Mouse (Mus musculus) ES-E14 (cell line): ENCODE measurements at regions not wholly inside any gene's neighbourhood (a gene's known extent, or its start where the extent isn't known, plus 50 kb on each side); places are given as distances from the start of the nearest gene placed in this dataset.

ENCODE experiments used
- DNase-seq: peaks from one replicate; pipeline ENCODE4 v3.0.0-alpha.2; 2013; ENCODE audit warnings: low read depth, low spot score
- H3K27ac ChIP-seq: 2 replicates; pipeline ENCODE4 v1.5.1; 2012; ENCODE audit warnings: low read depth, mild to moderate bottlenecking, low read length, moderate library complexity, mixed read lengths; ENCODE audit not compliant: poor library complexity, insufficient read depth, severe bottlenecking
- H3K36me3 ChIP-seq: 2 replicates; pipeline ENCODE4 v1.6.1; 2012; ENCODE audit warnings: mild to moderate bottlenecking, low read length, moderate library complexity, mixed read lengths; ENCODE audit not compliant: control insufficient read depth, poor library complexity, insufficient read depth, severe bottlenecking
- H3K4me1 ChIP-seq, 2 experiments: fragments of 150-350 bp in 1 of 2; sonication (generic) in 1 of 2; 2 replicates each; pipeline ENCODE4 v1.6.1; 2012; ENCODE audit warnings: low read length in 2 of 2, mild to moderate bottlenecking in 1 of 2, mixed read lengths in 1 of 2; ENCODE audit not compliant: control insufficient read depth in 2 of 2, insufficient read depth in 2 of 2, poor library complexity in 1 of 2
- H3K4me3 ChIP-seq, 2 experiments: fragments of 150-350 bp in 1 of 2; sonication (generic) in 1 of 2; 2 replicates each; pipeline ENCODE4 v1.5.1; 2012; ENCODE audit warnings: low read length in 2 of 2, low read depth in 1 of 2, mild to moderate bottlenecking in 1 of 2, mixed read lengths in 1 of 2; ENCODE audit not compliant: insufficient read depth in 1 of 2, poor library complexity in 1 of 2, severe bottlenecking in 1 of 2
- H3K9ac ChIP-seq: 2 replicates; pipeline ENCODE4 v1.6.1; 2012; ENCODE audit warnings: low read depth, mild to moderate bottlenecking, low read length, mixed read lengths; ENCODE audit not compliant: poor library complexity, insufficient read depth, severe bottlenecking
- H3K9me3 ChIP-seq: fragments of 150-350 bp; sonication (generic); 2 replicates; pipeline ENCODE4 v1.6.1; 2012; ENCODE audit warnings: low read depth, mild to moderate bottlenecking, low read length; ENCODE audit not compliant: control insufficient read depth, insufficient read depth
- CHD2 ChIP-seq: IDR thresholded peaks from 2 replicates; pipeline ENCODE4 v1.6.1; 2014; ENCODE audit warnings: mild to moderate bottlenecking, low read depth, low read length, inconsistent platforms
- HCFC1 ChIP-seq: IDR thresholded peaks from 2 replicates; pipeline ENCODE4 v1.6.1; 2012; ENCODE audit warnings: low read length, inconsistent platforms, borderline replicate concordance; ENCODE audit not compliant: insufficient read depth
- MAFK ChIP-seq: IDR thresholded peaks from 2 replicates; pipeline ENCODE4 v1.6.1; 2014; ENCODE audit warnings: mild to moderate bottlenecking, low read depth, low read length, inconsistent platforms; ENCODE audit not compliant: insufficient read depth
- ZC3H11A ChIP-seq: IDR thresholded peaks from 2 replicates; pipeline ENCODE4 v1.6.1; 2012; ENCODE audit warnings: low read depth, mild to moderate bottlenecking, inconsistent platforms, low read length, borderline replicate concordance
- ZNF384 ChIP-seq: IDR thresholded peaks from 2 replicates; pipeline ENCODE4 v1.6.1; 2012; ENCODE audit warnings: low read depth, low read length, inconsistent platforms
- in situ Hi-C, 2 experiments: fragments of 600-800 bp; cut with MboI; formaldehyde crosslinking; loops; one replicate each; pipeline ENCODE4 v1.15.1; 2025; ENCODE audit warnings: low sequenced_read_pairs in 2 of 2, inconsistent platforms in 1 of 2; ENCODE audit not compliant: unreplicated experiment in 2 of 2

DNA sequence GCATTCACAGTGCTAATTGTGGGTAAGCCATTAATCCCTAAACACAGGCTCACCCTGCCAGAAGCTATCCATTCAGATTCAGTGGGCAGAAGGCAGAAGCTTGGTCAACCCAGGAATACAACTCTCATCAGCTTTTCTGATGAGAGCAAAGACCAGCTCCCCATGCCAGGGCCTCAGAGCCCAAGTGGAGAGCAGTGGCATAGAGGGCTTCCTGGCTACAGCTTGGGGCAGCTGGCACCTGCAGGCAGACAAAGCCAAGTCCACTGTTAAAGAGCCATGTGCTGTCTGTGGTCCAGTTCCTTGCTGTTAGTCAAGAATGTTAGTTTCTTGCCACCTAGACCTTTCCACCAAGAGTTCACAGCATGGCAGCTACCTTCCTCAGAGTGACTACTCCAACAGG lies 225.0 kb downstream of the Tox3 start:
- in situ Hi-C loops: no loop called here
- no peaks in the 10 kb centered on the region for H3K9me3 ChIP-seq
- TF ChIP-seq HCFC1: no peak
- no peak for TF ChIP-seq CHD2
- TF ChIP-seq ZC3H11A: no peak
- no peak for TF ChIP-seq ZNF384
- no peak for TF ChIP-seq MAFK
- DNase-seq: no peak
- H3K27ac ChIP-seq: no peak overlapping the region
- no peaks in the 10 kb centered on the region for H3K36me3 ChIP-seq
- H3K4me3 ChIP-seq: no peak overlapping the region
- H3K4me1 ChIP-seq: no peaks in the 10 kb centered on the region
- no peak overlapping the region for H3K9ac ChIP-seq

- Histone ChIP-seq H3K36me3 (no peaks in the 10 kb centered on the region), H3K4me1 (no peaks in the 10 kb centered on the region), H3K9ac (no peak overlapping the region), H3K9me3 (no peaks in the 10 kb centered on the region), H3K27ac (no peak overlapping the region), H3K4me3 (no peak overlapping the region)
- in situ Hi-C loops: no loop called here
- TF ChIP-seq ZC3H11A (no peak), CHD2 (no peak), HCFC1 (no peak), MAFK (no peak), ZNF384 (no peak)
- no peak for DNase-seq
Observed at GRCm38 (mm10) chr8:90121935-90122334, 226.2 kb downstream of the Tox3 start.

DNA sequence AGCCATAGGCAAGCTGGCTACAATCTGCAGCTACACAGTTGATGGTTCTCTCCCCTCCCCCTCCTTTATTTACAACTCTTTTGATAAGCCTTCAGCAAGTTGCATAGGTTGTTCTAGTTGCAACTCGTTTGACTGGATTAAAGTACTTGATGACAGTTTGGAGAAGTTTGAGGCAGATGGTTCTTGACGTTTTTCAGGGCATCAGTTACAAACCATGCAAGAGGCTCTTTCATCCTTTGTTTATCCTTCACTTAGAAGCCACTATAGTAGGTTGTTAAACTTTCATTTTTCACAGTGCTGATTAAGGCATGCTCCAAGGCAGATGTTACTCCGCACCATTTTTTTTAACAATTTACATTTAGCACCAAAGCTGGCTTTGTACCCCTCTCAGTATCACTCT lies 227.1 kb downstream of the Tox3 start:
- H3K27ac ChIP-seq: no peak overlapping the region
- in situ Hi-C loops: no loop called here
- no peak for DNase-seq
- no peaks in the 10 kb centered on the region for H3K9me3 ChIP-seq
- H3K4me3 ChIP-seq: no peak overlapping the region
- no peak overlapping the region for H3K9ac ChIP-seq
- TF ChIP-seq MAFK (no peak), CHD2 (no peak), ZC3H11A (no peak), HCFC1 (no peak), ZNF384 (no peak)
- H3K4me1 ChIP-seq: no peaks in the 10 kb centered on the region
- no peaks in the 10 kb centered on the region for H3K36me3 ChIP-seq

- no peaks in the 10 kb centered on the region for H3K9me3 ChIP-seq
- no peaks in the 10 kb centered on the region for H3K36me3 ChIP-seq
- H3K4me1 ChIP-seq: no peaks in the 10 kb centered on the region
- H3K9ac ChIP-seq: no peak overlapping the region
- H3K27ac ChIP-seq: no peak overlapping the region
- no peak for TF ChIP-seq CHD2
- no peak for TF ChIP-seq HCFC1
- TF ChIP-seq ZC3H11A: no peak
- no peak for TF ChIP-seq MAFK
- TF ChIP-seq ZNF384: no peak
- H3K4me3 ChIP-seq: no peak overlapping the region
- in situ Hi-C loops: no loop called here
- DNase-seq: no peak
Observed at GRCm38 (mm10) chr8:90115436-90115835, 232.7 kb downstream of the Tox3 start.

- Histone ChIP-seq H3K27ac (no peak overlapping the region), H3K9me3 (no peaks in the 10 kb centered on the region), H3K9ac (no peak overlapping the region), H3K36me3 (no peaks in the 10 kb centered on the region), H3K4me1 (no peaks in the 10 kb centered on the region), H3K4me3 (no peak overlapping the region)
- in situ Hi-C loops: no loop called here
- TF ChIP-seq ZC3H11A: no peak
- TF ChIP-seq HCFC1: no peak
- no peak for TF ChIP-seq CHD2
- TF ChIP-seq ZNF384: no peak
- no peak for TF ChIP-seq MAFK
- no peak for DNase-seq
Observed at GRCm38 (mm10) chr8:90100509-90100908, 247.6 kb downstream of the Tox3 start.
